Mouse (Mus musculus): ENCODE measurements around the gene Cep95.

Gene Cep95

GRCm38 (mm10) chr11:106812410-106813136, 23.5 kb downstream of the Cep95 start:
- DNase-seq (ENCODE audit: extremely low spot score, low read depth, low spot score), result no peak

- DNase-seq (ENCODE audit: extremely low spot score, low read depth, low spot score), result no peak
Measured at GRCm38 (mm10) chr11:106814601-106815320, 25.7 kb downstream of the Cep95 start.

- DNase-seq (ENCODE audit: extremely low spot score, low read depth, low spot score), result no peak
Measured at GRCm38 (mm10) chr11:106815331-106815730, 26.3 kb downstream of the Cep95 start.

GRCm38 (mm10) chr11:106815761-106816160, 26.7 kb downstream of the Cep95 start:
- no peak for DNase-seq (ENCODE audit: extremely low spot score, low read depth, low spot score)

- DNase-seq (ENCODE audit: extremely low spot score, low read depth, low spot score), result no peak
Measured at GRCm38 (mm10) chr11:106816316-106816715, 27.3 kb downstream of the Cep95 start.

- no peak for DNase-seq (ENCODE audit: extremely low spot score, low read depth, low spot score)
Measured at GRCm38 (mm10) chr11:106817156-106817555, 28.1 kb downstream of the Cep95 start.

- DNase-seq (ENCODE audit: extremely low spot score, low read depth, low spot score), result no peak
Measured at GRCm38 (mm10) chr11:106817808-106818207, 28.8 kb downstream of the Cep95 start.

- DNase-seq (ENCODE audit: extremely low spot score, low read depth, low spot score), result no peak
Measured at GRCm38 (mm10) chr11:106818341-106818740, 29.3 kb downstream of the Cep95 start.

GRCm38 (mm10) chr11:106819595-106819994, 30.5 kb downstream of the Cep95 start:
- no peak for DNase-seq (ENCODE audit: extremely low spot score, low read depth, low spot score)

GRCm38 (mm10) chr11:106820252-106820651, 31.2 kb downstream of the Cep95 start:
- no peak for DNase-seq (ENCODE audit: extremely low spot score, low read depth, low spot score)

- DNase-seq (ENCODE audit: extremely low spot score, low read depth, low spot score), result no peak
Measured at GRCm38 (mm10) chr11:106820972-106821371, 31.9 kb downstream of the Cep95 start.

- no peak for DNase-seq (ENCODE audit: extremely low spot score, low read depth, low spot score)
Measured at GRCm38 (mm10) chr11:106821397-106821796, 32.3 kb downstream of the Cep95 start.

- DNase-seq (ENCODE audit: extremely low spot score, low read depth, low spot score), result no peak
Measured at GRCm38 (mm10) chr11:106822491-106822890, 33.4 kb downstream of the Cep95 start.

GRCm38 (mm10) chr11:106822911-106823310, 33.9 kb downstream of the Cep95 start:
- DNase-seq (ENCODE audit: extremely low spot score, low read depth, low spot score), result no peak

GRCm38 (mm10) chr11:106823741-106824140, 34.7 kb downstream of the Cep95 start:
- DNase-seq (ENCODE audit: extremely low spot score, low read depth, low spot score), result no peak

GRCm38 (mm10) chr11:106824403-106824802, 35.4 kb downstream of the Cep95 start:
- DNase-seq (ENCODE audit: extremely low spot score, low read depth, low spot score), result no peak

- DNase-seq (ENCODE audit: extremely low spot score, low read depth, low spot score), result no peak
Measured at GRCm38 (mm10) chr11:106828079-106828478, 39.0 kb downstream of the Cep95 start.

GRCm38 (mm10) chr11:106842002-106842401, 53.0 kb downstream of the Cep95 start:
- no peak for DNase-seq (ENCODE audit: extremely low spot score, low read depth, low spot score)

- no peak for DNase-seq (ENCODE audit: extremely low spot score, low read depth, low spot score)
Measured at GRCm38 (mm10) chr11:106851438-106851837, 62.4 kb downstream of the Cep95 start.
